Mouse (Mus musculus) thymus, adult 2 months (tissue): ENCODE data around the gene Osbpl11.

ENCODE experiments used
- CTCF ChIP-seq: fragments of 200-500 bp; IDR thresholded peaks from 2 replicates; pipeline ENCODE4 v1.5.1; 2012; ENCODE audit warnings: mild to moderate bottlenecking, control low read depth, low read length, moderate library complexity, borderline replicate concordance; ENCODE audit not compliant: control insufficient read depth, poor library complexity, insufficient read depth; ENCODE audit errors: extremely low read depth
- POLR2A ChIP-seq: fragments of 200-500 bp; IDR thresholded peaks from 2 replicates; pipeline ENCODE4 v1.6.1; 2012; ENCODE audit warnings: mild to moderate bottlenecking, low read length, control low read depth, moderate library complexity; ENCODE audit not compliant: control insufficient read depth, poor library complexity, insufficient read depth; ENCODE audit errors: extremely low read depth

- TF ChIP-seq POLR2A = no peak
- no peak for TF ChIP-seq CTCF
Measured at GRCm38 (mm10) chr16:33188076-33188475, 3.2 kb downstream of the Osbpl11 start.
